Mouse (Mus musculus): ENCODE measurements around the gene App.

App gene

DNA sequence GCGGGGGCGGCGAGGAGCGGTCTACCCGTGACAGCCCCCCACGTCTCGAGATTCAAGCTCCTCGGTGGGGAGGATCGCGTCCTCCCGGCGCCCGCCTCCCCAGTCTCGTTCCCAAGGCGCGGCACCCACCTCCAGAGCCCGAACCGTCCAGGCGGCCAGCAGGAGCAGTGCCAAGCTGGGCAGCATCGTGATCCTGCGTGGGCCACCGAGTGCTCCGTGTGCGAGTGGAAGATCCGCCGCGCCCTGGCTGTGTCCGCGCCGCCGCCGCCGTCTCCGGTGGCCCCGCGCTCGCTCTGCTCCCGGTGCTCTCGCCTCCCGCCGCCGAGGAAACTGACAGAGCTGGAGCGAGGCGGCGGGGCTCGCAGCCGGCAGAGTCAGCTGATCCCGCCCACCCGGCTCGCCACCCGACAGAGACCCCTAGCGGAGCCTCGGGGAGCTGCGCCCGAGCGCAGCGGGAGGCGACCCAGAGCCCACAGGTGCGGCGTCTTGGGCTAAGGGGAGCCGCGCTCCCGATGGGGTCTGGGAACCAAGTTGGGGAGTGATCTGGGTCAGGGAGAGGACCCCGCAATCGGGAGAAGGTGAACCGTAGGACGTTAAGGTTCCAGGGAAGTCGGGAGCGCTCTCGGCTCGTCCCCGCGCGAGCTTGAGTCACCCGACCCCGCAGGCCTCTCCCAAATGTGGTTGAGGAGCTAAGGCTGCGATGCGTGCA lies at the start of gene App:
Gene App (minus strand): TSS at position 394 of the 709 bp plus-strand sequence.
- in situ Hi-C loops (cut with MseI, MboI), result loop anchor here in 1 of 2 experiments (10.0 kb wide), 1 partner anchor 219 kb away; no protein-coding TSS in a partner anchor

DNA sequence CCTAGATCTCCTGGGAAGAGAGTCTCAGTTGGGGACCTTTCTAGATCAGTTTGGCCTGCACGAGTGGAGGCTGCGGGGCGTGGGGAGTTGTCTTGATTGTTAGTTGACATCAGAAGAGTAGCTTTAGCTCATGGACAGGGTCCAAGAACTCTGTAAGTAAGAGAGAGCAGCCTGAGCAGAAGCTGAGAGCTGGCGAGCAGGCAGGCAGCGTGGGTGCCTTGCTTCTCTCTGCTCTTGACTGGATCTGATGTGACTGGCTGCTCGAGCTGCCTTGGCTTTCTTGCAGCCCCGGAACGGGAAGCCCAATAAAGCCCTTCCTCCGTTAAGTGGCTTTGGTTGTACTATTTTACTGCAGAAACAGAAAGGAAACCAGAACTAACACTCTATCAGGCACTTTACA lies 42.3 kb upstream of the App start:
- in situ Hi-C loops (cut with MseI, MboI), result no loop called here

DNA sequence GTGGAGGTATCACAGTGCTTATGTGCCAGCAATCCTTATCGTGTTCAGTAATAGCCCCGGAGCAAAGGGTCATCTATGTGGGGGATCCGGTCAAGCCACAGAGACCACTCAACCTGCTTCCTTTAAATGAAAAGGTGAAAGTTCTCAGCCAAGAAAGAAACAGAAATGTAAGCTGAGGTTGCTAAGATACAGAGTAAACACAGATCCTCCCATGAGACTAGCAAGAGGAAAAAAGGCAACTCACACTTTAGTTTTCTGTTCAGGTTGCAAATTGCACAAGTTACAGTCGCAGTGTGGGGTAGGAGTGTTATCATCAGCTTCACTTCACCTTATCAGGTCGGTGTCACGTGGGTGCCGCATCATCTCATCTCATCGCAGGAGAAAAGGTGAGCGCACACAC lies 41.6 kb upstream of the App start:
- in situ Hi-C loops (cut with MseI, MboI), result no loop called here

DNA sequence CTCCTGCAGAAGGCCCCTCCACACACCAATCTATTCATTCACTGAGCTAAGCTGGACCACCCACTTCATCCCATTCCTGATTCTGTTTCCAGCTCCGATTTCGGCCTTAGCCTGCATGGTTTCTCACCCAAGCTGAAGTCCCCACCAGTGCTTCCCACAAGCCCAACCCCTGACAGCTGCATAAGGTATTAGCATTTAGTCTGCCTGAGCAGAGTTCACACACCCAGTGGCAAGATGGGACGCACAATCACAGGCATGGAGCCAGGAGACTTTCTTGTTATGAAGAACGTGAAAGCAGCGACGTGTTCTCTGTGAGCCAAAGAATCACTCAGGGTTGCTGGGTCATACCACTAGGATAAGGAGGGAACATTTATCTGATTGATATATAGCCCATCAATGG lies 22.1 kb upstream of the App start:
- in situ Hi-C loops (cut with MseI, MboI), result no loop called here

DNA sequence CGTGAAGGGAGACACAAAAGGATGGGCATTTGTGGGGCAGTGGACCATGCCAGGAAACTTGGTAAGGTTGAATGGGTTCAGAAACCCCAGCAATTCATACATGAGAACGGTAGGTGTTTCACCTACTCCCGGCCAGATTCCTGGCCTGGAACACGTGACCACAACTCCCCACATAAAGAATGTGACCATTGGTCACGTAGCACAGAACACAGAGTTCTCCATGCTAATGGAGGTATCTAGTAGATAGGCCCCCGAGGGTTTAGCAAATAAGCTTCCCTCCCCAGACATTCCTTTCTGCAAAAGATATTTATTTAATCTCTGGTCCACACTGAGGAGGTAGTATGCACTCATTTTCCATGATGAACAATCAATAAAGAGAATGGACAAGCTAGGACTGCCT lies 21.6 kb upstream of the App start:
- in situ Hi-C loops (cut with MseI, MboI), result no loop called here

DNA sequence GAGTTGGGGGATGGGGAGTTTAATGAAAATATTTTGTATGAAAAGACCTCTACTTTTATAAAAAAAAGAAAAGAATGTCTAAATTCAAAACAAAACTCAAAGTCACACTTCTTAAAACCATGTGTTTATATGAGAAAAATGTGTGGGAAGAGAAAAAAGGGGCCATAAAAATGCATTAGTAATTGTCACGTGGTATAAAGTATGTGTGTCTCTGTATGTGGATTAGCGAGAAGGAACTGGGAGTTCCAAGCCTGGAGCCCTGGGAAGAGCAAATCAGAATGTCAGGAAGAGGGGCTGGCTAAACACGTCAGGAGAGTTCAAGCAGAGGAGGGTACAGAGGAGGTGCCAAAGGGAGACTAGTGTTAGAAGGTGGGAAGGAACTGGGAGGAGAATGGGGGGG lies 7.9 kb upstream of the App start:
- in situ Hi-C loops (cut with MseI, MboI), result no loop called here

DNA sequence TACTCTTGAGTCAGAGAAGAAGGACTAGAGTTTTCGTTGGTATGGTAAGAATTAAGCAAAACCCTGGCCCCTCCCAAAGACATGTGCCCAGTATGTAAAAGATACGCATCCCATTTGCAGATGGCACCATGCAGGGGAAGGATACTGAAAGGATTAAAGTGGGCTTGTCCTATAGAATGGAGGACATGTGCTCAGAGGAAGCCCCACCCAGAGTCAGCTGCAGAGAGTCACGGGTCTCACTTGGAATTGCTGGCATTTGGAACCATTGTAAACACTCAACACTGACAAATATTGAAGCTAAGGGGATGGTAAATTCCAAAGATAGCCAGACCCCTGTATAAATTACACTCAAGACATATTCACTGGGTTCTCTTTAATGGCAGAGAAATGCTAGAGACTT lies 7.1 kb upstream of the App start:
- in situ Hi-C loops (cut with MseI, MboI), result no loop called here

DNA sequence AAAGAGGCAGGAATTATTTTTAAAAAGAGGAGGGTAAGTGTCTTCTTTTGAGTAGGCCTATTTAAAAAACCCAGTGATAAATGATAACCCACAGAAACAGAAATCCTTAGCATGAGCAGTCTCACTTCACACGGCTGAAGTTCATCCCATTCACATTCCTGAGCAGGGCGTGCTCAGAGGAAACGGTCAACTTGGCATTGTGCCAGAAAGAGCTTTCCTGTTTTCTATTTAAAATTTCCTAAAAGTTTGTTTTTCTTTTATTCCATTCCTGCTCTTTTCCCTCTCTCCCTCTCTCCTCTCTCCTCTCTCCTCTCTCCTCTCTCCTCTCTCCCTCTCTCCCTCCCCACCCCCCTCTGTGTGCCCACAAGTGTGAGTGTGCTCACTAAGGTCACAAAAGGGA lies 3.1 kb upstream of the App start:
- in situ Hi-C loops (cut with MseI, MboI), result loop anchor here in 1 of 2 experiments (10.0 kb wide), 1 partner anchor 222 kb away; no protein-coding TSS in a partner anchor

DNA sequence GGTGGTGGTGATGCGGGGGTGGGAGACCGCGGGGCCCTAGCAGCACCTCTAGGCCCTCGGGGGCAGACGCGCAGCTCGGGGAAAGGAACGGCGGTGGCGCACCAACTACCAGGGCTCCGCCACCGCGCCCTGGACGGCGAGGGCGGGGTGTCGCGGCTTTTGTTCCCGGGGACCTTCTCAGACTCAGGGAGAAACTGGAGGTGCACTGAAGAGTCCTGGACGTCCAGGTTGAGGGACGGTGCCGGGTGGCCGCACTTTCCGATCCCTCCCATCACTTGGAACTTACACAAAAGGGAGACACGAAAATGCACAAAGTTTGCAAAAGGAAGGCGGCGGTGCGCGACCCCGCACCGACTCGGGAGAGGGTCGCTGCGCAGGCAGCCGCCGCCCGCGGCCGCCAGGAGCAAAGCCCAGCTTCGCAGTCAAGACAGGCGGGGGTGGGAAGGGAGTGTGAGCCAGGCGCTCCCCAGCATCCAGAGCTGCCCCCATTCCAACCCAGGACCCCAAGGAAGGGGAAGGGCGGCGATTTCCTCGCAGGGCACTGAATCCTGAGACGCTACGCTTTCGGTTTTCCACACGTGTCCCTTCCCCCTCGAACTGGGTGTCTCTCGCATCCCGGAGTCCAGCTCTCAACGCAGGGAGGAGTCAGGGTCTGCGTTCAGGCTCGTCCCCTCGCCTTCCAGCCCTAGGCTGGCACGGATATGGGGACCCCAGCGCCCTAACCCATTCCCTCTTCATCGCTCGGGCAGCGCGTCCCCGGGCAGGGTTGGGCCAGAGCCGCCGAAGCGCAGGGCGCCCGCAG lies 794 bp downstream of the App start:
- in situ Hi-C loops (cut with MseI, MboI), result loop anchor here in 1 of 2 experiments (10.0 kb wide), 1 partner anchor 218 kb away; no protein-coding TSS in a partner anchor

DNA sequence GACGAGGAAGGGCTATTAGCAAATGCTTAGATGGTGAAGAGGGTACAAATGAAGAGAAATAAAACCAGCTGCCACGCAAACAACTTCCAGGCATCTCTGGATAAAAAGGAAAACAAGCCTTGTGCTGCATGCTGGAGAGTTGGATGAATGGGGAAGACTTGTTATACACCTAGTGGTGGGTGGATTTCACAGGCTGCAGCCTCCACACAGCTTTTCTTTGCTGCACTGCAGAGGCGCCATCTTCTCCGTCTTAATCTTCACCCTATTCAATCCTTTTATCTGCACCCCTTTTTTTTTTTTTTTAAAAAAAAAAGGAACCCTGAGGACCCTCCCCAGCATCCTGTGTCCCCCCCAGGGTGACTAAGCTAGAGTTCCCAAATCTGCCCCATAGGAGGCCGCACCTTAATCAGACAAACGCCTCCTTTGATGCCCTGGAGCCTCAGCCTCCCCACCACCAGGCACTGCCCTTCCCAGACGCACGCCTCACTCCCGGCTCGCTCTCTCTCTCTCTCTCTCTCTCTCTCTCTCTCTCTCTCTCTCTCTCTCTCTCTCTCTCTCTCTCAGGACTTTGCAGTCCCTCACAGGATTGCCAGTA lies 1.5 kb downstream of the App start:
- in situ Hi-C loops (cut with MseI, MboI), result loop anchor here in 1 of 2 experiments (10.0 kb wide), 1 partner anchor 217 kb away; no protein-coding TSS in a partner anchor

DNA sequence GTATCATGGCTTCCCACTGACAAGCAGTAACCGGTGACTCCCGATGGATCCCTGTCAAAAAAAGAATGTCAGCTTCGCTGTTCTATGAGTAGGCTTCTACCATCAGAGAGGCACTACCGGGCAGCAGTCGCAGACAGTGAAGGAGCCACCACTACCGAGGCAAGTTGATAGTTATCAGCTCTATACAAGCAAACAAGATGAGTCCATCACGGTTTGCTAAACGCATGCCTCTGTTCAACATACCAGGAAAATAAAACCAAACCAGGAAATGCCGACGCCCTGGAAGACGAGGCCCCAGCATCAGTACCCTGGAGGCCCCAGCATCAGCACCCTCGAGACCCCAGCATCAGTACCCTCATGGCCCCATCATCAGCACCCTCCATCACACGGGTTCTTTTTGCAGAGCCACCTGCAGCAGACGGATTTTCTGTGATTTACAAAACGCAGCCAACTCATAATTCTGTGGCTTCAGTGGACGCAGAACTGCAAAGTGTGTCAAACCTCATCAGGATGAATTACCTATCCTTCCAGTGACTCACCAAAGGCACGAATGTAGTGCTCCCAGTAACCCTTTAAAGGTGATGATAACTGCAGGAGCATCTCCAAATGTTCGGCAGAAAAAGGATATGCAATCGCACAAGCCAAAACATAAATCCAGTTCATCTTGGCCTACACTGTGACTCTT lies 2.6 kb downstream of the App start:
- in situ Hi-C loops (cut with MseI, MboI), result loop anchor here in 1 of 2 experiments (10.0 kb wide), 1 partner anchor 216 kb away; no protein-coding TSS in a partner anchor

DNA sequence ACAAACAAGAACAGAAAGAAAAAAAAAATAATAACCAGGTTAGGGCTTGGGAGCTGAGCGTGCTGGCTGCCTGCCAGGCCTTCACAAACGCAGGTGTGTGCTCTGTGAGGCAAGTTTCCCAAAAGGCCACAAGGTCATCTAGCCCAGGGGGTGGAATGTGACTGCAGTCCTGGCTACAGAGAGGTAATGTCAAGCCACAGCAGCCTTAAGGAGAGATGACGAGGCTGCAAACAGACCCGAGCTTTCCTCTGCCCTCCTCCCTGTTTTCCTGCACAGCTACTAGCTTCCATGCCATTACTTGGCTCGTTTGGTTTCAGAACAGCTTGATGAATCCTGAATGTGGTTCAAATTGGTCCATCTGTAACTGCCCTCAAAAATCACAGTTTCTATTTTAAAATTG lies 4.7 kb downstream of the App start:
- in situ Hi-C loops (cut with MseI, MboI), result no loop called here

DNA sequence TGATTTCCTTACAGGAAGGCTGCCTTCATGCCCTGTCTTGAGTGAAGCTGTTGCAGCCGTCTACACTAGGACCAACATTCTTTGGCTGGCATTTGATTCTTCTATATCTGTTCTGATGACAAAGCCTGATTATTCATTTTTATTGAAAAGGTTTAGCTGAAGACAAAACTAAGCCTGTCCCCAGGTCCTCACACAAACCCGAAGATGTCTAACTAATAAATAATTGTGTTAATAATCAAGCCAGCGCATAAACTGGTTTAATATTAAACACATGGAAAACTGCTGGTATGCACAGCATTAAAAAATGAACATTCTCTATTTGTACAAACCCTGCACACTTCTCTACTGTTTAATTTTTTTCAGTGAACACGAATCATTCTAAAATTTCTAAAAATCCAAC lies 7.4 kb downstream of the App start:
- in situ Hi-C loops (cut with MseI, MboI), result no loop called here

DNA sequence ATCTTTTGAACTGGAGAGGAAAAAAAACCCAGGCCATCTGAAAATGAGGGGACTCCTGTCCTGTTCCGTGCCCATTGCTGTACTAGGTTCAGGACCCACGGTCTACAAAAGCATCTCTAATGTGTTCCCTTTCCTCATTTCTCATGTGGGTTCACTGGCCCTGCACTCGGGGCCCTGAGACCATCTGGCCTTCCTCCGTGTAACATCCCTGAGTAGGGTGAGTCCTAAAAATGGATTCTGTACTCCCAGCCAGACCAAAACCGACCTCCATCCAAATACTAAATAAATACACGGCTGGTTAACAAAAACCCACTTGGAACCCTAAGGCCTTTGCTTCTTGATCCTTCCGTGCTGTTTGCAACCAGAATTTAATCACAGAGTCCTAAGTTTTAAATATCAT lies 7.9 kb downstream of the App start:
- in situ Hi-C loops (cut with MseI, MboI), result no loop called here

DNA sequence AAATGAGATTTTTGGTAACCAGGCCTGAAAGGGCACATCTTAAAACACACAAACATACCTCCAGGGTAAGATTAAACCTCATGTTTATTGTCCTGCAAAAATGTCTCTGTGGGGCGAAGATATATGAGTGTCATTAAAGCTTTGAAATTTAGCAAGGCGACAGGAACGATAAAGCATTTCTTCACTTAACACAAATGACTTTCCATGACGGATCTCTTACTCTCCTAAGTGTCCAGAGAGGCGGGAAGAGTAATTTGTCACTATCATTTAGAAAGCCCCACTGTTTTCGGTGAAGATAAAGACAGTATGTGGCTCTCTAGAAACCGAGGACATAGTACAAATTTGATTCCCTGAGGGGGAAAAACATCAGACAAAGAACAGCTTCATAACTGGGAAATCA lies 8.4 kb downstream of the App start:
- in situ Hi-C loops (cut with MseI, MboI), result no loop called here

DNA sequence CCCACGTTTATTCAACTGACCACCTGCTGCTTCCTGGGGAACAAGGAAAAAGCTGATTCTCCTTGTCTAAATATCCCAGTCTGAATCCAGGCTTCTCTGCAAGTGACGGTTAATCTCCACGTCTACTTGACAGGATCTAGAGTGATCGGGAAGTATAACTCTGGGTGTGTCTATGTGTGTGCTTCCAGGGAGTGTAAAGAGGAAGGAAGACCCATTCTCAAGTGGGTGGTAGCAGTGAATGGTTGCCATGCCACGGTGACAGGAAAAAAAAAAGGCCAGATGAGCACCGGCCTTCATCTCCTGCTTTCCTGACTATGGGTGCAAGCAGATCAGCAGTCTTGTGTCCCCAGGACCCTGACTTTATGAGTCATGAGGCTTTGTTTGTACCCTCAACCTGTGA lies 10.8 kb downstream of the App start:
- in situ Hi-C loops (cut with MseI, MboI), result no loop called here

DNA sequence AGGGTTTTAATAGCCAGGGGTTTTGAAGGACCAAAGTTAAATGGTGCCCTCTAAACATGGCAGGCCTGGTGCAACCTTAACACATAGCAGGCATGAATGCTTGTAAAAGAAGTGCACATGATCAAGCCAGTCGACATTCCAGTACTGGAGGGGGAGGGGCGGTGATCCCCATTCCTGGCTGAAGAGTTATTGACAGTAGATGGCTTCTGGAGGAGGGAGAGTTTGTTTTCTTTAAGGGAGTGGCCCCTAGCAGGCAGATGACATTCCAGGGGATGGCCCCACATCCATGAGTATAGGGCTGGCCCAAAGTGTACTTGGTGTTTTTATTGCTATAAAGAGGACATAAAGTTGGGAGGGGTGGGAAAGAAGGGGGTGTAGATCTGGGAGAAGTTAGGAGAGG lies 13.4 kb downstream of the App start:
- in situ Hi-C loops (cut with MseI, MboI), result no loop called here

DNA sequence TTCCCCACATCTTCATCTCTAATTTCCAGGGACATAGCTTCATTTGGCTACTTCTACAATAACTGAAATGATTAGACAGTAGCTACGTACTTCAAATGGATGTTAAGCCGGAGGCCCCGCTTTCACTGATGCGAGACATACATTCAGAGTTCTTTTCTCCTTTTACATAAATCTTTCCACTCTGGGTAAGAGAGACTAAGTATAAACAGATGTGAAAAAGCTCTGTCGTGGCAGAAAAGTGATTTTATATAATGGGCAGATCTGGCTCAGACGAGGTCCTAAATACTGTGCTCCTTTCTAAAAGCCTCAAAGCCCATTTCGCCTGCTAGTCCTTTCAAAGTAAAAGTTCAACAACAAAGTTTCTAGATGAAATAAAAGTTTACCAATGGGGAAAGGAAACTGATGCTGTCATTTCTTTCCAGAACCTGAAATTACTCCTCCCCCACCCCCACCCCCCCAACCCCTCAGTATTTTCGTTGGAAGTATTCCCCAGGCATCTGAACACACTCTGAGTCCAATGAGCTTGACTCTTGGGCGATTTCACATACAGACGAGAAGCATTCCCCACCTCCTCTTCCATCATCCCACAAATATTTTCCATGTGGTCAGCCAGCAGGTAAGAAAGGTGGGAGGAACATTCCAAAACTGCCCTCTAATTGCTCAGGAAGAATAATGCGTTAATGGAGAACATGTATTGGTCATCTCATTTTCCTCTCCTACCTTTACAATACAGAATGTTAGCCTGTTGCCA lies 15.6 kb downstream of the App start:
- in situ Hi-C loops (cut with MseI, MboI), result no loop called here

DNA sequence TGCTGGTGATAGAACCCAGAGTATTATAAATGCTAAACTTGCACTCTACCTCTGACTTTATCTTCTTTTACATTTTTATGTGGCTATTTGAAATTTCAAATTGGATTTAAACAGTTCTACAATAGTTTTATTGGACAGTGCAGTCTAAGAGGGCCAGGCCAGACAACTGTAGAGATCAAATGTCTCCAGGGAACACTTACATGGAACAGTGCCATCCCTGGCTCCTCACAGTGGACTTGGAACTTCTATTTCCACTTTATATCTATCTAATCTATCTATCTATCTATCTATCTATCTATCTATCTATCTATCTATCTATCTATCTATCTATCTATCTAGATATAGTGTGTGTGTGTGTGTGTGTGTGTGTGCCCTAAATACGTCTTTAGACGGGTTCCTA lies 16.4 kb downstream of the App start:
- in situ Hi-C loops (cut with MseI, MboI), result no loop called here

DNA sequence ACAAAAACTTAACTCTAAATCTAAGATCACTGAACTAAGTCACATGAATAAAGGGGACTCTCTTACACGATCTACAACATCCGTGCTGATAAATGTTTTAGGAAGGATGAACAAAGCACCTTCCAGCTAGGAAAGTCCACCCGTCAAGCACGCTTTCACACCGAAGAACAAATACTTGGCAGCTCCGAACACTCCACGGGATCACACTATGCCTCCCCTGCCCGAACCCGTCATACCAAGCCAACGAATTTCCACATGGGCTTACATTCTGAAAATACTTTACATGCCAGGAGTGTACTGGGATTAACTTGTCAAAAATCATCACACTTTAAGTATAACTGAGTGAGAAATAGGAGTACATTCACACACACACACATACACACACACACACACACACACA lies 17.7 kb downstream of the App start:
- in situ Hi-C loops (cut with MseI, MboI), result no loop called here

DNA sequence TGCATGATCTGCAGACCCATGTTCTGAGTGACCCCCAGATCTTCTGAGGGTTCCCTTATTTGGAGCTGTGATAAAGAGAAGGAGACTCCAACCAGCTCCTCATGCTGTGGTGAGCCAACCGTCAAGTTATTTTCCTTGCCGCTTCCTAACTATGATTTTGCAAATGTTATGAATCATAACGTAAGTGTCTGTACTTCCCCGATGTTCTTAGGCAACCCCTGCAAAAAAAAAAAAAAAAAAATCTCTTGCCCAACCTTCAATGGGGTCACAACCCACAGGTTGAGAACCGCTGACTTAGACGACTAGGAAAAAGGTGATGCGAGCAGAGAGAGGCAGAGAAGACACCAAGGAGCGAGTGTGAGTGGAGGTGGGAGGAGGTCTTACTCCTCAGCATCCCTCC lies 21.1 kb downstream of the App start:
- in situ Hi-C loops (cut with MseI, MboI), result no loop called here
